Mouse (Mus musculus) left cerebral cortex, adult 18-20 months (tissue): Measurements from ENCODE around the gene Tada2a. TPM values are rescaled to one million over a fixed set of nuclear protein-coding genes. Genes with fewer than 3 reads are reported as not detected.

Experiments
- DNase-seq, 2 experiments: peaks; one replicate each; pipeline ENCODE4 v3.0.0; 2021 to 2022; ENCODE audit warnings: low spot score in 2 of 2, mixed read lengths in 1 of 2
- long read RNA-seq, 2 experiments: library from polyadenylated mRNA; stranded (forward); transcript quantifications; one replicate each; pipeline ENCODE4 v2.0.0; 2021
- total RNA-seq, 2 experiments: library from RNA; stranded (reverse); gene quantifications; 2 replicates each; pipeline ENCODE4 v1.2.3; 2021

The Tada2a gene
- total RNA-seq, result 10 to 100 TPM; 34.4 to 40.8 TPM
- long read RNA-seq, experiment 1, transcript Tada2a-201 (16 exons, 2,151 nt), result major isoform, 22 of 38 reads
- long read RNA-seq, experiment 1, partial matches to known transcripts, result 1 of 38 reads
- long read RNA-seq, experiment 1, other reads (novel, unspliced or antisense), result 14 of 38 reads
- long read RNA-seq, experiment 2, transcript Tada2a-201 (16 exons, 2,151 nt), result major isoform, 28 of 37 reads
- long read RNA-seq, experiment 2, partial matches to known transcripts, result 1 of 37 reads
- long read RNA-seq, experiment 2, other reads (novel, unspliced or antisense), result 8 of 37 reads

GRCm38 (mm10) chr11:84128943-84129798, at the start of gene Tada2a, which contains the start of gene Acaca:
TSS of gene Tada2a (minus strand) at chr11:84129600.
TSS of gene Acaca (plus strand) at chr11:84129672.
- DNase-seq, result peak; percentile 72 to 77

- DNase-seq, result no peak
These were observed 49.2 kb upstream of the Tada2a start for GRCm38 (mm10) chr11:84178571-84178970.

GRCm38 (mm10) chr11:84172539-84173435, 43.4 kb upstream of the Tada2a start:
- DNase-seq, result no peak

- DNase-seq, result peak; percentile 35 to 57
These were observed 39.4 kb upstream of the Tada2a start for GRCm38 (mm10) chr11:84168701-84169288.

GRCm38 (mm10) chr11:84167046-84167526, 37.7 kb upstream of the Tada2a start, which contains the start of gene Gm11437:
TSS of gene Gm11437 (minus strand) at chr11:84167476.
- no peak for DNase-seq

DNA sequence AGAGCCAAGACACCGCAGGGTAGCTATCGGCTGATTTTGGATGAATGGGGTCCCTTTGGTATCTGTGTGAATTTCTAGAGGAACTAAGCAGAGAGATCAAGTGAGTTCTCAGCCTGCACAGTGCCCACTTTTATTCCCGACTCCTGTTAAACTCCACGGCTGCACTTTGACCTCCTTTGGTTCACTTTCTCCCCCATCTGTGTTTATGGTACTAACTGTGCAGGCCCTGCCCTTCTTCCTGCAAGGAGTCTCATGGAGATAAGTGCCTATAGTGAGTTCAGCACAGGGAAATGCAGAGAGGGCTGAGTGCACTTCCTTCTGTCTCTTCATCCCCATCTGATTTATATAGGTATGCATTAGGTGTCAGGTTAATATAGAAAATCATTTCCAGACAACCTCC, 35.2 kb upstream of the Tada2a start:
- DNase-seq, result no peak

DNA sequence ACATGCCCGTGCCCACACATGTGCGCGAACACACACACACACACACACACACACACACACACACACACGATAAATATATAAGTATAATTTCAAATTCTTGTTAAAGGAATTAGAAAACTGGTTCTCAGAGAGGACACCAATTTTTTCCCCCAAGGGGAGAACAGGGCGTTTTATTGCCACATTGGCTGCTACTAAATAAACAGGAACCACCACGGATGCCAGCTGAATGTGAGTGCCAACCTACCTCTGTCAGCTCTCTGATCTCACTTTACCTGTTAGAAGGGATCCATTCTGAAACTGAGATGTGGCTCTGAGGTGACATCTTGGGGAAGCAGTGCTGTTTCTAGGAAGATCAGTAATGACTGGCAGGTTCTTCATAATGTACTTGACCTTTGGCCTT, 34.7 kb upstream of the Tada2a start:
- DNase-seq, result no peak

GRCm38 (mm10) chr11:84156535-84157262, 27.3 kb upstream of the Tada2a start:
- no peak for DNase-seq

DNA sequence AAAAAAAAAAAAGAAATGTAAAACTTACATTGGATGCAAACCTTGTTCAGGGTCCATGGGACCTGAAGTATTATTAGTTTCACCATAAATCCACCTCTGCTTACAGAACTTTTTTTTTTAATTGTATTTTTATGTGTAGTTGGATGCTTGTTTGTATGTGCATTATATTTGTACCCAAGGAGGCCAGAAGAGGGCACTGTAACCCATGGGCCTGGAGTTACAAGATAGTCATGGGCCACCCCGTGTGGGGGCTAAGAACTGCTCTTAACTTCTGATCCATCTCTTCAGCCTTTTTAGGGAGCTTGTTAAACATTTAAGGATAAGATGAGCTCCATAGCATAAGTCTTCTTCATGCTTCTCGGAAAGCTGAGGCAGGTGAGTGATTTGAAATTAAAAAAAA, 21.5 kb upstream of the Tada2a start:
- no peak for DNase-seq

GRCm38 (mm10) chr11:84146081-84146480, 16.7 kb upstream of the Tada2a start:
- DNase-seq, result no peak

- no peak for DNase-seq
These were observed 15.9 kb upstream of the Tada2a start for GRCm38 (mm10) chr11:84145201-84145798.

DNA sequence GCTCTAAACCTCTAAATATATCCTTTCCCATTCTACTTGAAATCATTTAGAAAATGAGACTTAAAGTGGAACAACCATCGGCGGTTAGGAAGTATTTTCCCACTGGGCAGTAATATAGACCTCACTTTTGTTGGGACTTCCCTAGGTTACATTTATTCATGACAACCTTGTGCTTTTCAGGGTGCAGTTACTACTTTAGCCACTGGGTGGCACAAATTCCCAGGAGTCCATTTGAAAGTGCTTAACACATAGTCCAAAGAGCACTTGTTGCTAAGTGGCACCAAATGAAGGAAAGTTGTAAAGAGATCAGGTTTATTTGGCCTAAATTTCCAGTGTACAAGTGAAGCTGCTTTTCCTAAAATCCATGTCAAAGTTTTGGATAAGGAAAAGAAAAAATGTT, 12.4 kb upstream of the Tada2a start:
- peak; percentile 29 to 52 for DNase-seq

- DNase-seq, result no peak
These were observed 7.1 kb upstream of the Tada2a start for GRCm38 (mm10) chr11:84136453-84136852.

- DNase-seq, result no peak
These were observed 5.0 kb upstream of the Tada2a start for GRCm38 (mm10) chr11:84134331-84134860.

GRCm38 (mm10) chr11:84129799-84130185, 392 bp upstream of the Tada2a start:
- DNase-seq, result no peak

- no peak for DNase-seq
These were observed 1.4 kb downstream of the Tada2a start for GRCm38 (mm10) chr11:84127977-84128376.

GRCm38 (mm10) chr11:84121051-84121956, 8.1 kb downstream of the Tada2a start:
- no peak for DNase-seq

DNA sequence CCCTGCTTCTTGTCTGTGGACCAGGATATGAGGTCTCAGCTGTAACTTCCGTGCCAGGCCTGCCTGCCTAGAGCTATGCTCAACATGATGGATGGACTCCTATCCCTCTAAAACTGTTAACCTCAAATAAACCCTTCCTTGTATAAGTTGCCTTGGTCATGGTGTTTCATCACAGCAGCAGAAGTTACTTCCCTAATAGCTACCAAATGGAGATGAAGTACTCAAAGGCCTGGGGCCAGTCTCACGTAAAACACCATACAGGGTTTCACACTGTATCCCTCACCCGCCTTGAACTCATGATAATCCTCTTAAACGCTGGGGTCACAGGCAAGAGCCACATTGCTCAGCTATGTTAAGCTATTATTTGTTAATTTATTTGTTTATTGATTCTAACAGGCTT, 12.0 kb downstream of the Tada2a start:
- DNase-seq, result no peak
